Mouse (Mus musculus) yolk sac, embryonic 10.5 days (tissue): Measurements from ENCODE around the gene Pdlim7.

Source experiments
- DNase-seq: peaks from one replicate; pipeline ENCODE4 v3.0.0-alpha.2; 2017; ENCODE audit warnings: low spot score

Gene Pdlim7

GRCm38 (mm10) chr13:55519606-55520005 lies 6.1 kb upstream of the Pdlim7 start:
- DNase-seq, result no peak

GRCm38 (mm10) chr13:55516955-55517354 lies 3.5 kb upstream of the Pdlim7 start:
- DNase-seq, result peak; percentile 59

- no peak for DNase-seq
Observed at GRCm38 (mm10) chr13:55513828-55514227, 352 bp upstream of the Pdlim7 start.

GRCm38 (mm10) chr13:55512379-55513031 lies 971 bp downstream of the Pdlim7 start:
- peak; percentile 73 for DNase-seq

GRCm38 (mm10) chr13:55511492-55511861 lies 2.0 kb downstream of the Pdlim7 start:
- DNase-seq, result peak; percentile 87

DNA sequence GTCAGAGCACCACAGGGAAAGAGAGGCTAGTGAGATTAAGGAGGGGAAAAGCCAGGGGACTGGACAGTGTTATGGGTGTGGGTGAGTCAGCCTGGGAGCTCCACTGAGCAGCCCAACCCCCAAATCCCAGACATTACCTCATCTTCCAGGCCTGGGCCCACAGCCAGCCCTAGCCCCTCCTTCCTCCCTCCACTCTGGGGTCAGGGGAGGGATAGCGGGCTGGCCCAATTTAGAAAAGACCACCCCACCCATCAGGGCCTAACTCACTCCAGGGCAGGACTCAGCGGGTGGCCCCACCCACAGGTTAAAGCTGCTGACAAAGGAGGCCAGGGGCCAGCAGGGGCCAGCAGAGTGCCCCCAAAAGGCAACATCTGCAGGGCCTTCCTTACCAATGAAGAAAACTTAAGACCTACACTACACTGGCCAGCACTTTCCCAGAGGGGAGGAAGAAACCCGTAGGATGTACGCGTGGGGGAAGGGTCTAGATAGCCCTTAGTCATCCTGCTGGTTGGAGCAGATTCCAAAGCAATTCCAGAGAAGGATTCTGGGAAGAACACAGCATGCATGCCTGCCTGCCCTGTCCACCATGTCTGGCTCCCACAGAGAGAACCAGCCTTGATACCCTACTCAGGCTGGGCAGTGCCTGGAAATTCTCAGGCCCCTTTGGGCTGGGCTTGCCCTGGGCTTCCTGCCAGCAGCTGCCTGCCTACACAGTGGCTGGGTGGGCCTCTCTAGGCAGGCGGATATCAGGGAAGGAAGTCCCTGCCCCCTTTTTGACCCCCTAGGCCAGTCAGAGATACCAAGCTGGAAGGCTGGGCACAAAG lies 2.6 kb downstream of the Pdlim7 start:
- peak; percentile 85 for DNase-seq

DNA sequence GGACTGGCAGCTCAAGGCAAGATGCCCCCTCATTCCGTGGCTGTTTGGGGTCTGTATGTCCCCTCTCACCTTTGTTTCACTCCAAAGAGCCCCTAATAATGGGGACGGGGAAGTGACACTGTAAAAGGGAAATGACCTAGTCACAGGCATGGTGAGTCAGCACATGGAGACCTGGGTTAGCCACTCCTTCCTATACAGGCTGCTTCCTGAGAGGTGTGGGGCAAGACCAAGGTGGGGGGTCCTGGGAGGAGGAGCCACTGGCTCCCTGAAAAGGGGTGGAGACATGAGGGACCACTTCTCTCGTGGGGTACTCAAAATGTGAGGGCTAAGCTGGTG lies 3.2 kb downstream of the Pdlim7 start:
- no peak for DNase-seq

- DNase-seq, result no peak
Observed at GRCm38 (mm10) chr13:55508531-55508930, 4.9 kb downstream of the Pdlim7 start.

DNA sequence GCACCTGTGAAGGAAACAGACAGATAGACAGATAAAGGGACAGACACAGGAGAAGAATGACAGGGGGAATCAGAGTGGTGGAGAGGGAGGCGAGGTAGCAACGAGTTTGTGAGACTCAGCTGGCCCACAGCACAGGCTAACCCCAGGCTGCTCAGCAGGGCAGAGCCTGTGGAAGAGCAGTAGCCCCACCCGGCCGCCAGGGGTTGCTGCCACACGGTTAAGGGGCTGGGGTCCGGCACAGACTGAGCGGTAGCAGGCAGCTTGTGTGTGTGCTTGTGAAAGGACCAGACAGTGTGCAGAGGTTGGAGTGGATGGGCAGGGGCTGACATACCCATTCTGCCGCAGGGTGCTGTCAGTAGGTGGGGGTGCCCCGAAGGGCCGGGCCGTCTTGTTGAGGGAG lies 5.6 kb downstream of the Pdlim7 start:
- DNase-seq, result no peak

DNA sequence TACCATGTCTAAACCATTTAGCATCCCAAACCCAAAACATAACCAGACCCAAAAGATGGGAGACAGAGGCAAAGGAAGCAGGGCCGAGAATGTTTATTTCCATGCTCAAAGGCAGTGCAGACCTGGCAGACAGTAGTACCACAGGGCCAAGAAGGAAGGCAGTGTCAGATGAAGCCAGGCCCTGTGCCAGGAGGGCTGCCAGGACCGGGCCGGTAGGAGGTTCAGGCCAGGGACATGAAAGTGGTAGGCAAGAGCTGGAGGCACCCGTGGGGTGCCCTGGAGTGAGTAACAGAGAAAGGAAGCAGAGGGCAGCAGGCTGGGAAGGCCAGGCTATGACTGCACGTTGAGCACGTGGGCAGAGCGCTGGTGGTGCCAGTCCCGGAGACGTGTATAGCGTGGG lies 6.8 kb downstream of the Pdlim7 start:
- no peak for DNase-seq

GRCm38 (mm10) chr13:55505810-55506209 lies 7.7 kb downstream of the Pdlim7 start:
- no peak for DNase-seq

DNA sequence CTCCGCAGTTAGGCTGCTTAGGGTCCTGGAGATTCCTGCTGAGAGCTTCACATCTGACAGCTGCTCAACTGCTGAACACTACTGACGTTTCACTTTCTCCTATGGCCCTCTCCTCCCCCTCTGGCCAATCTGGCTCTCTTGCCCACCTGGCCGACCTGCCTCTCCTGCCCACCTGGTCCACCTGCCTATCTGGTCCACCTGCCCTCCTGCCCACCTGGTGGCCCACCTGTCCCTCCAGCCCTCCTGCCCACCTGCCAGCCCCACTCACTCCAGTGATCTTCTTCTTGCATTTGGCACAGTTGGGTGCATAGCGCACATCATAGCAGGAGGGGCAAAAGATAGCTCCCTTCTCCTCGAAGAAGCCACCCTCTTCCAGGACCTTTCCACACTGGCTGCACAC lies 9.1 kb downstream of the Pdlim7 start:
- DNase-seq, result no peak

- DNase-seq, result no peak
Observed at GRCm38 (mm10) chr13:55502405-55502804, 11.1 kb downstream of the Pdlim7 start.

DNA sequence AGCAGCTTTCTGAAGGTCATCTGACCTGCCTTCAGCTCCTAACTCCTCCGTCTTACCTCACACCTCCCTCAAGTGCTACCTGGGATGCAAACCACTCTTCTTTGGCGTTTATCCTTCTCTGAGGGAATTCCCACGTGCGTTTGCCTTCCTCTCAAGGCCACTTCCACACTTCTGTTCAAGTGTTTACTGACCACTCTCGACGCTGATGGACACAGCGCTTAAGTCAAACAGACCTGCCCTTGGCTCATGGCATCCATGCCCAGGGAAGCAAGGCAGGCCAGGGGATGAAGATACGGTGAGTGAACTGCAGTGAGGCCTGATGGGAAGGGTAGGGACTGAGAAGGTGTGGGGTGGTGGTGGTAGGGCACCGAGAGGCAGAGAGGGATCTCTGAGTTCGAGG lies 12.9 kb downstream of the Pdlim7 start:
- no peak for DNase-seq

DNA sequence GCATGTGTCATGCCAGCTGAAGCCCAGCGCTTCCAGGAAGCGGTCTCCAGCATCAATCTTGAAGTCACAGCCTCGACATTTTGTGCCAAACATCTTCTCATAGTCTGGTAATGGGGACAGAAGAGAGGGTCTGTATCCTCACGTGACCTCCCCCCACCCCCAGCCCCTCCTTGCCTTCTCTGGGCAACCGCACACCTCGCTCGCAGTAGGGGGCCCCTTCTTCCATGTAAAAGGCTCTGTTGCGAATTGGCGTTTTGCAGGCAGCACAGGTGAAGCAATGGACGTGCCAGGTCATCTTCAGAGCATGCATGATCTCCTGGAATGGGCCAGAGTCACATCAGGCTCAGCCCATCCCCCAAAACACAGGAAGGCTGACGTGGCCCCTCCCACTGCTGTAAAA lies 14.6 kb downstream of the Pdlim7 start:
- no peak for DNase-seq

DNA sequence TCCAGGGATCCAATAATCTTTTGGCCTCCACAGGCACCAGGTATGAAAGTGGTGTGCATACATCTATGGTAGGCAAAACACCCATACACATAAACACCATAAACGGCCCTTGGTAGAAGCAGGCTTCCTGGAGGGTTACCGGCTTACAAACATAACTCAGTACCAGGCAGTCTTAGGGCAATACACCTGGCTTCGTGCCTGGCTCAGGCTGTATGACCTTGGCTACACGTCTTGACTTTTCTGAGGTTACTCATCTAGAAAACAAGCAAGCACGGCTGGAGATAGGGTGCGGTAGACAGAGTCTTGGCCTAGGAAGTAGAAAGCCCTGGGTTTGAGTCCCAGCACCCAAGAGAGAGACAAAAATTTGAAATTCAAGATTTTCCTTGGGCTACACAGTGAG lies 16.8 kb downstream of the Pdlim7 start:
- DNase-seq, result no peak

GRCm38 (mm10) chr13:55495702-55496101 lies 17.8 kb downstream of the Pdlim7 start:
- no peak for DNase-seq

GRCm38 (mm10) chr13:55494883-55495621 lies 18.4 kb downstream of the Pdlim7 start:
- no peak for DNase-seq

DNA sequence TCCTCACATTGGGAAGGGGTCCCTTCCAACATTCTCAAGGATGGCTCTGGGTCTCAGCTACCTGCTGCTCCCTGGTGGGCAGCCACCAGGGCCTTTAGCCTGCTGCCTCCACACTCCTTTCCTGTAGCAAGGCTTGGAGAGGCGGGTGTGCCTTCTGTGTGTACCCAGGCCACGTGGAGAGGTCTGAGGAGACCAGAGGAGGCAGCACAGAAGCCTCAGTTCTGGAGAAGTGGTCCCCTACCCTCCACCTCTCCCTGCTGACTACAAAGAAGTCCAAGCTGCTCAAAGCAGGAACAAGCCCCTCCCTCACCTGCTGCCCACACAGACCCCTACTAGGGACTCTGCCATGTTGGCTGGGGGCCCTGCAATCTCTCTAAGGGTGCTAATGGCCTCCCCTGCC lies 19.2 kb downstream of the Pdlim7 start:
- no peak for DNase-seq

GRCm38 (mm10) chr13:55487578-55488498 lies 25.6 kb downstream of the Pdlim7 start, which contains the start of gene Dbn1:
Gene Dbn1, minus strand, starts transcription at chr13:55488111.
- peak; percentile 76 for DNase-seq

DNA sequence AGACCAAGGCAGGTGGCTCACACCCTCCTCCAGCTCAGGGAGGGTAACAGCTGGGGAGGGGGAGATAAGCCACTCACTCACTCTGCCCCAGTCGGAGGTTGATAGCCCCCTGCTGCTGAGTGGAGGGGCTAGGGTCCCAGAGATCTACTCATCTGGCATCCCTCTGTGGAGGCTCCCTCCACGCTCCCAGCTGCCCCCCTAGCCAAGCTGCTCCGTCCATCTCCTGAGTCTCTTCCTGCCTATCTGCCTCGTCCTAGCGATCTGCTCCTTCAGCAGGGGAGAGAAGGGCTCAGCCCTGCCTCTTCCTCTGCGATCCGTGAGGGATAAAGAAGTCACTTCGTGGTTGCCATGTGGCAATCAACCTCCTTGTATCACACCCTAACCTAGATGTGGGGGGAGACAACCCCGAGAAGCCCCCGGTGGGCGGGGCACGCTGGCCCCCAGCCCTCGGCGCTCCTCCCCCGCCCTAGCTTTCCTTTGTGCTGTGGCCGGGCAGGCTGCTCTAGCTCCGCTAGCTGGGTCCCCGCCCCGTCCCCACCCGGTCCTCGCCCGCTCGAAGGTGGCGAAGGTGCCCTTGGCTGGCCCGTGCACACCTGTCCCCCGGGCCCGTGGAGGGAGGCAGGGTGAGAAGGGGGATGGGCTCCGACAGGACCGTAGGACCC lies 26.4 kb downstream of the Pdlim7 start:
- peak; percentile 53 for DNase-seq
